Mouse (Mus musculus): ENCODE measurements around the gene Psd4.

Gene Psd4

DNA sequence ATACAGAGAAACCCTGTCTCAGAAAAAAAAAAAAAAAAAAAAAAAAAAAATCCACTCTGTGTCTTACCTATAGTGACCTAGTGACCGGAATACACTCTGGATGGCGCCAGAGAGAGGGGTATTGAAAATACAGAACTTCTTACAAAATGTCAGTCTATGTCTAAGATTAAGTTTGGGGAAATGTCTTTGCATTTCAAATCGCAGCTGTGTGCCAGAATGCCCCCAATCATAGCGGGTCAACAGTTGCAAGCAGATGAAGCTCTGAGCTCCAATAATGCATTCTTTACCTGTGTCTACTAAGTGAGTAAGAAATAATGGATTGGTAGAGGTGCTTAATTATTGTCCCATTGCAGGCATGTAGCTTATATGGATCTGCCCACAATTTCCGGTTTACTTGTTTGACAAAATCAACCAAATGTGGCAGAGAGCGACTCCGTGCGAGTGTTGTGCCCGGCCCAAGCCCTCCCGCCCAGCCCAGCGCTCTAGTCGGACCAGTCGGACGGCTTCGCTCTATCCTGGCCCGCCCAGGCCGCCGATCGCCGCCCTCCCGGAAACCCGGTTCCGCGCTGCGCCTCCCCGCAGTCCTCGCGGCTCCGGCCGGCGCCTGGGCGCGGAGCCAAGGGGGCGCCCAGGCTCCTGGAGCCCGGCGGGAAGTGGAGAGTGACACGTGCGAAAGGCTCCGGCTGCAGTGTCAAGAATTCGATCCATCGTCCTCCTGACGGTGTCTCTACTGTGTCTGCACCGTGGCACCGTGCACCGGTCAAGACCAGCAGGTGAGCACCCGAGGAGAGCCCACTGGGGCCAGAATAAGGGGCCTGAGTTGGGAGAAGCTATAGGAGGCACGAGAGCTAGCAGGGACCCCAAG lies at the start of gene Psd4:
Gene Psd4, plus strand, starts transcription at position 551 of the 865 bp plus-strand sequence.
- DNase-seq (ENCODE audit: low spot score): peak; percentile 80

DNA sequence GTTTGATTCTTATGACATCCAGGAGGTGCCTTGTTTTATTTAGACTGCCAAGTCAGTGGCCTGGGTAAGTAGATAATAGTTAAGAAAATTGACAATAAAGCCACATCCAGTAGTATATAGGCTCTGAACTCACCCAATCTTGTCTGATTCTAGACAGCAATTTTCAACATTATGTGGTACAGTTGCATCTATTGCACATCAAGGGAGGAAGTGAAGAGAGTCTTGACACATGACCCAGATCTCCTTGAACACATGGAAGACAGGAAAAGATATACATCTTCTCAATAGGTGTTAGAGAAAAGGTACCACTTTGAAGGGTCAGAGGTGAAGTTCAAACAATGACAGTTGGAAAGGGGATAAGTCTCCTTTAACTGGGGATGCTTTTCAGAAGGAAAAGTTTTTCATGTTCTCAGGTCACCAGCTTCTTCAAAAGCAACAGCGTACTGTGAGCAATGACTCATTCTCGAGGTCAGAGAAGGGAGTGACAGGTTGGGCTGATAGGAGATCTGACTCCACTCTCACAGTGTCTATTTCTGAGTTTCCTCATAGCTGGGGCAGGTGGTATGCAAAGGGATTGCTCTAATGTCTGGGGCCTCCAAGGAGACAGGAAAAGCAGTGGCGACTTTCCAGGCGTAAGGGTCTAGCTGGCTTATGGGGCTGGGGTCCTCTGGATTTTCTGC lies 49.3 kb upstream of the Psd4 start:
- DNase-seq (ENCODE audit: low spot score): no peak

DNA sequence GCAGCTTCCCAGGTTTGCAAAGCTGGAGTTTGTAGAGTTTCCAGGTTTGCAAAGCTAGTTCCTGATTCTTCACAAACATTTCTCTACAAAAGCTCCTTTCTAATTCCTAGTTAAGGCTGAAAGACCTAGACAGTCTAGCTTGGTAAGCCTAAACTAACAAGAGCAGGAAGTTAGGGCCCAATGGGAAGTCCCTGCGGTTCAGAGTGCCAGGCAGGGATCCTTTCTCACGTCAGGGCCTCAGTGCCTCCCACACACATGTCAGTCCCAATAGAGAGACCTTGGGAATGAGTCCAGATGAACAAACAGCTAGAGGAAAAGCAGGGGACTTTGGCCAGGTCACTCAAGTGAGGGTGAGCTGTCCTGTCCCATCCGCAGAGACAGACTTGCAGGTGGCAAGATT lies 32.0 kb upstream of the Psd4 start:
- no peak for DNase-seq (ENCODE audit: low spot score)

DNA sequence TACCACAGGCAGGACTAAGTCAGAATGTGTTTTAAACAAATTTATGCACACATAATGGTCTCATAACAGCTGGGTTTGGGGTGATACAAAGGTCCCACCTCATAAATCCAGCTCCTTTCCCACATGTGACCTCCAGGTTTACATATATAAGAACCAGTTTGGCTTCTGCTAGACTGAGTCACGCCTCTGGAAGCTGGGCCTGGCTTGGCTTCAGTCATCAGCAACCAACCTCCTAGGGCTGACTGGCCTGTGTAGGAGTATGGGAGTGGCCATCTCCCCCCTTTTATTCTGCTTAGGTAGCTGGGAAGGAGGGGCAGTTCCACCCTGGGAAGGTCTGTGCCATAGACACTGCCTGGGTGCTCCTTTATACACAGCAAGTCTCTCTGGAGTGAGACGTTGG lies 30.8 kb upstream of the Psd4 start, which contains the start of gene Il1rn:
Gene Il1rn, plus strand, starts transcription at position 309 of the 400 bp plus-strand sequence.
- DNase-seq (ENCODE audit: low spot score): no peak

DNA sequence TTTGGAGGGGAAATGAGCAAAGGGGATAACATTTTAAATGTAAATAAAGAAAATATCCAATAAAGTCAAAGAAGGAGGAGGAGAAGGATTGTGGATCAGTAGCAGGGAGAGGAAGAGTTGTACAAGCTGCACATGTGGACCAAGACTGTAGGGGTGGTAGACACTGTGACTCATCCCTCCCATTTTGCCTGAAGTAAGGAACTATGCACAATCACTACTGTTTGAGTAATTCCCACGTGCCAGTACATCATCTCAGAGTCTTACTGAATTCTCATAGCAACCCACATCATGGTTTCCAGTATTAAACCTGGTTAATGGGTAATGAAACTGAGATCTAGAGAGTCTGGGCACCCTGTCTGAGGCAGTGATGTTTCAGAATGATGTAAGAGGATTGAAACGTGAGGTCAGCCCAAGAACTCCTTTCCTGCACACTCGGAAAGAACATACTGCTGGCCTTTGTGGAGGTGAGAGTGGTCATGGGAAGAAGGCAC lies 25.9 kb upstream of the Psd4 start:
- DNase-seq (ENCODE audit: low spot score): no peak

DNA sequence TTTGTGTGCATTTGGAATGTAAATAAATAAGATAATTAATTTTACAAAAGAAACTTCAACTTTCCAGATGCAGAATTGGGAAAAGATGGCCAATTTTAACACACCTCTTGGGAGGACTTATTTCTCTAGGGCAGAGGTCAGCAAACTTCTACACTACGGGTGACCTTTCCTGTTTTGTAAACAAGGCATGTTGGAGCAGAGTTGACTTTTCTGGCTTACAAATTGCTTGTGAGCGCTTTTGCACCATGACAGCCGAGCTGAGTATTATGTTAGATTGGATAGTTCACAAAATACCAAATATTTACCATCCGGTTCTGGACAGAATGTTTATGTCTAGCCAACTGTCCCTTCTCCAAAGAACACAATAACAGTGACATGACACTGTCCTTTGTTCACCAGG lies 22.8 kb upstream of the Psd4 start:
- DNase-seq (ENCODE audit: low spot score): no peak

DNA sequence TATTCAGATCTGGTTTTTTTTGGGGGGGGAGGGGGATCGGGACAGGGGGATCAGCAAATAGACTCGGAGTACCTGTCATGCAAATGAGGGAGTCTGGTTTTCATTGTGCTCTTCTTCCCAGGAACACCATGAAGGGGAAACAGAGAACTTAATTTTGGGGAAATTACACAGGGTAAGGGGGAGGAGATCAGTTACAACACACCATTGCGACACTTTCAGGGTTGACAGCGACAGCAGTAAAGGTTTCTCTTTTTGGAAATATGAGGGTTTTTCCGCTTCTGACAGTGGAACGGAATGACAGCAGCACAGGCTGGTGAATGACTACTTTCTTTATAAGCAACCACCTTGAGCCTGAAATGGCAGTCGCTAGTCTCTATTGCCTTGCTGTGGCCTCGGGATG lies 22.3 kb upstream of the Psd4 start:
- peak; percentile 18 for DNase-seq (ENCODE audit: low spot score)

DNA sequence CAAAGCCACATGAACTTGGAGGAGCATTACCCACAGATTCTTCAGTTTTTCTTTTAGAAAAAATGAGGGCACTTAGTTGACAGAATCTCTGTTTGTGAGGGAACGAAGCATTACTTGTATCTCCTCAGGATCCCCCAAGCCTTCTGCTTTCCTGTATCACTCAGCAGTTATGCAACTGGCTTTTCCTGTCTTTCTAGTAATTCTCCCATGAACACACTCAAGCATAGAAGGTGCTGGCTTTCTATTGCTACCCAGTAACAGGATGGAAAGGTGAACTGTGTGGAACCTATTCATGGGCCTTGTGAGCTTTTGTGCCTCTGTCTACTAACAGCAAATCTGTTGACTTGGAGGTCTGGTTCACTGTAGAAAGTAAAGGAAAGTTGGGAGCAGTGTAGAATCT lies 19.5 kb upstream of the Psd4 start:
- DNase-seq (ENCODE audit: low spot score): no peak

DNA sequence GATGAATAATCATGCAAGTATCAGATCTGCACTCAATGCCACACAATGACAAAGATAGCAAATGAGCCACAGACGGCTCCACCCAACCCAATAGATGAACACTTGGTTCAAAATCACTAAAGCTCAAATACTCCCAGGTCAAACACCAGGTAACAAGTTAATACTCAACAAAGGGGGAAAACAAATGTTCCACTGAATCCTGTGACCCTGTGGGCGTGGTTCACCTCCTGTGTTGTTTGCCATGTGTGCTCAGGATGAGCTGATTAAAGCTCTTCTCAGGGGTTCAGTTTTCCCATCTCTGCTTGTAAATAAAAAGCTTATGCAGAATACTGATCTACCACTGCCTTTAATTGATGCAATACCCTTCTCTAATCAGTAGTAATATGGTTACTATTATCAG lies 16.2 kb upstream of the Psd4 start:
- no peak for DNase-seq (ENCODE audit: low spot score)

DNA sequence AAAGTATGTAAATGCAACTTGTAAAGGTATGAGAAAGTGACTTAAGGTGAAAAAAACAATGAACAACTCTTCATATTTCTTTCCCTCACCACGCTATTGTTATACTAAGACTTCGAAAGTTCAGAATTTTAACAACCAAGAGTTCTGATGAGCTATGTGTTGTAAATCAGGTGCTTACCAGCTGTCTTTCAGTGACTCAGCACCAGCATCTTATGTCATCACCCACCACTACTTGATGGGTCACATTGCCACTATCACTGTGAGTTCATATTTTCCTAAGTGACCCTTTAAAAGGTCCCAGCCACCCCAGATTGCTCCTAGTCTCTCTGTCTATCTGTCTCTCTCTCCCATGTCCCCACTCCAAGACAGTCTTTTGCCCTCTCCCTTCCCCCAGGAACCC lies 14.3 kb upstream of the Psd4 start:
- DNase-seq (ENCODE audit: low spot score): no peak

DNA sequence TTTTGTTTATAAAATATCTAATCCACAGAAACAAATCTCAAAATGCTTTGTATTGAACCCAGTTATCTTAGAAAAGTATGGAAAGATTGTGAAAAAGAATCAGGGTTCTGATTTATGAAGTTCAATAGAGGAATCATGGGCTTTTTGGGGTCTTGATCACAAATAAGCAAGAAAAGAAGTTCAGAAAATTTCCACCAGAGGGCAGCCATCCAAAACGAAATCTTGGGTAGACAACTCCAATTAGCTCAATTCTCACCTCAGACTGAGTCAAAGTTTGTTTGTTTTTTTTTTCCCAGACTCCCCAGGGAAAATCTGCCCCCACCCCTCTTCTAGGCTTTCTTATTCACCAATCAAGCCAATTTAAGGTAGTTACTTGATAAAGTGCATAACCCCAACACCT lies 9.7 kb upstream of the Psd4 start:
- peak; percentile 50 for DNase-seq (ENCODE audit: low spot score)

DNA sequence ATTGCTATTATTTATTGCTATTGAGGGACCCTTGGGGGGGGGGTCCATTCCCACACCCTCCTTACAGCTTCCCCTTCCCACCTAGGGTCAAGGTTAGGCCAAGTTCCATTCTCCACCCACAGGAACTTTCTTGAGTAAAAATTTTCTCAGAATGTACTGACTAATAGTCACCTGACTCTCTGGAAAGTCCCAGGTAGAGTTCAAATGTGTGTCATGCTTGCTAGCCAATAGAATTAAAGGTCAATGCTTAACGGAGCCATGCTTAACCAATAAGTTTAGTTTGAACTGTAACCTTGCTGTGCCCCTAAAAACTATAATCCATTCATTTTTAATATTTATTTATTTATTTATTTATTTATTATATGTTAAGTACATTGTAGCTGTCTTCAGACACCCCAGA lies 8.0 kb upstream of the Psd4 start:
- DNase-seq (ENCODE audit: low spot score): no peak

DNA sequence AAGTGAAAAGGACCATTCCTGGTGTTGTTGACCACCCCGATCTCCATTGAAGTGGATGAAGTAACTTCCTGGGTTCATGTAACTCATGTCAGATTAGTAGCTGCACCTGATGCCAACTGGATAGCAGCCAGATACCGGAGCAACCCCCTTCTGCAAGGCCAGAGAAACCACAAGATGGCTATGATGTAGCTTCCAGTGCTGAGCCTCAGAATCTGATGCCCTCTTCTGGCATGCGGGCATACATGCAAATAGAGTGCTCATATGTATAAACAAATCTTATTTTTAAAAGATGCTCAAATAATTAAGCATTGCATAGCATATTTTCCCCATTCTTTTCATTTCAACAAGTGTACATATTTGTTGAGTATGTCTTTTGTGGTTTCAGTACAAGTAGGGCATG lies 3.6 kb upstream of the Psd4 start:
- no peak for DNase-seq (ENCODE audit: low spot score)

DNA sequence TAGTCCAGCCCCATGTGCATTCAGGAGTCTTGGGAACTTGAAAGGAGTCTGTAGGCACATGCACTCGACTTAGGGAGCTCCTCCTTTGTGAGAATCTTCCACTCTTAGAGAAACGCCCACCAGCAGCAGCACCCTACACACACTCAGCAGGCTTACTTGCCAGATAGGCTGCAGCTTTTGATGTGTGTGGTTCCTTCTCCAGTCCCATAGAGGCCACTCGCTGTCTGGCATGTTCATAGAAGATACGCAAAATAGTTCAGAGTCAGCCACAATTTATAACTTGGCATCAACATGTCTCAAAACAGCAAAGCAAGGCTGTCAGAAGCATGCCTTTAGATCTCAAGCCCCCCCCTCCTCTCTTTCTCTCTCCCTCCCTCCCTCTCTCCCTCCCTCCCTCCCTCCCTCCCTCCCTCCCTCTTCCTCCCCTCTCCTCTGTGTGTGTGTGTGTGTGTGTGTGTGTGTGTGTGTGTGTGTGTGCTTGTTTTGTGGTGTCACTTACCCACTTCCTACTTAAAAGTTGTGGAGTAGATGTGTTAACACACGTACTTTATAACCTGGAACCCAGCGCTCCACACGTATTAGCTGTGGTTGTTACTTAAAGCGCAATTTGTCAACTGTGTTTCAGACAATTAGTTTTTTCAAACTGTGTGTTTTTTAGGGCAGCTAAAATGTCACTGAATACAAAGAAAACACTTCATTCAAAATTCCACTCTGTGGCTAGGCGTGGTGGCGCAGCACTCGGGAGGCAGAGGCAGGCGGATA lies 985 bp upstream of the Psd4 start:
- no peak for DNase-seq (ENCODE audit: low spot score)

DNA sequence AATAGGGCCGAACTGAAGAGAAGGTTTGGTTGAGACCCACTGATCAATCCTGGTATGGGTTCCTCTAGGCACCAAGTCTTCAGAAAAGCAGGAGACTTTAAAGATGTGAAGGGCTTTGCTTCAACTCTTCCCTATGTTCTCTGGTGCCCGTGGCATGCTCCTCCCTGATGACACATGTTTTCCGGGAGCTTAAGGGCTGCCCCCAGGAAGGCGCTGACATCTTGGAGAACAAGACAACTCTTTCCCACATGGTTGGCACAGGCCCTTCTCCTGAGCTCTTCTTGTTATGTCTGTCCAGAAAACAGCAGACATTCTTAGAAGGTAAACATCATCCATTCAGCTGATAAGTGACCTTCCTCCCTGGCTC lies 498 bp downstream of the Psd4 start:
- DNase-seq (ENCODE audit: low spot score): no peak

DNA sequence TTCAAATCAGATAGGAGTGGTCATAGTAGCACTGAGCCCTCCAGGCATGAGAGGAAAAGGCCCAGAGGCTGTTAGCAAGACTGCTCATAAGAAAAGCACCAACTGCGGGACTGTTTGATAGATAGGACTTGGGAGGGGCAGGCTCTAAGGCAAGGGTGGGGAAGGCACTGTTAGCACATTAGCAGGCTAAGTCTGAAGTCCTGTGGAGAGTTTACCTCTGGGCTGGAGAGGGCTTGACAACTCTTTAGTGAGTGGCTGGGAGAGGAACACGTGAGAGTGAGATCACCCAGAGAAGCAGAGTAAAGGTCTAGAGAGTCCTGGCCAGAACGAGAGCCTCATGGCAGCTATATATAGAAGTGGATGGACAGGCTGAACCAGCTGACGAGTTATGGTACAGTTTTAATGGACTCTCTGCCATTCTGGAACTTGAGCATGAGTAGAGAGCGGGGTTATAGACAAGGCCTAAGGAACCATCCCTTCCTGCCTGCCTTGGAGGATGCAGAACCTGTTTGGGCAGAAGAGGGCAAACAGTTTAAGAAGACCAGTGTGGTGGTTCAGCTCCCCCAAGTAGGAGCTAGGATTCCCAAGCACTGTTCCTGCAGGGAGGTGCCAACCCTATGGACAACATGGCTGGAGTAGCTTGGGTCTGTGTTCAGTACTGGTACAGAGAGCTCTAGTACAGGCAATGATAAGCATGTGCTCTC lies 11.5 kb downstream of the Psd4 start:
- peak; percentile 69 for DNase-seq (ENCODE audit: low spot score)

DNA sequence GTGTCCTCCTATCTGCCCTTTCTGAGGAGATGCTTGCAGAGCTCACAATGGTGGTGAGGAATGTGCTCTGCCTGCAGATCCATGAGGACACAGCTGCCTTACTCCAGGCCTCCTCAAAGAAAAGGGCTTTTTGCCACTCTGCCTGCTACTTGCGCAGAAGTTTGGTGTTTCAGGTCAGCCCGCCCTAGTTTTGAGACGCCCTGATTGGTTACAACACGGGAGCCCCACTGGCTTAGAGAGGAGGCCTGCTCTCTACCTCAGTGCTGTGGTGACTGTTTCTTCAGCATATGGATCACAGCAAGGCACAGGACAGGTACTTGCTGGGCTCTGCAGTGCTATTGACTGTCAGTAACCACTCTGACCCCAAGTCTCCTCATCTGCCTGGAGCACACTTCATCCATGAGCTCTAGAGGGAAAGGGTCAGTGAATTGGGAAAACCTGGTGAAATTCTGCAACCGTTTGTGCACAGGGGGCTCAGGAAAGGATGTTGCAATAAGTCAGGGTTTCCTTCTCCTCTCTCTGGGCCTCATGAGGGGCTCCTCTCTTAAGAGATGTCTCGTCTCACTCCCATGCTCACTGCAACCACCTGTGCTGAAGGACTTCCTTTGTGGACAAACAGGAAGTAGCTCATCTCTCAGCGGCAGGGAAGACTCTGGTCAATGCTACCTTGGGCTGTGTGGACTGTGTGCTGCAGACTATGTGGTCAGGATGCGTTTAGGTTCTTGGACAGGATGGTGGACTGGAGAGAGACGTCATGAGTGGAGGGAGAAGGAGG lies 15.3 kb downstream of the Psd4 start:
- DNase-seq (ENCODE audit: low spot score): no peak

DNA sequence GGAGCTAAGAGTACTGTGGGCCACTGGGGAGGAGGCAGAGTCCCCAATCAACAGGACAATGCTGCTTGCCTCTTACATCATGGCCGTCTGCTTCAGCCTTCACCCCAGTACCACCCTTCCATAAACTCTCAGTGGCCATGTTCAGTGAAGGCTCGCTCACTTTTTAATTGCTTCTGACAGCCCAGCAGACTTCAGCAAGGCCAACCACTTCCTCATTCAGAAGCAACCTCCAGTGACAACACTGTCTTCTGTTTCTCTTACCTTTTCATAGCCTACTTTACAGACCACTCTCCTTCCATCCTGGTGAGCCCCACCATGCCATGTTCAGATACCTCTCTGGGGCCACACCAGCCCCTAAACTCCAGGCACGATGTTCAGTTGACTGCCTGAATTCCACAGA lies 16.3 kb downstream of the Psd4 start:
- no peak for DNase-seq (ENCODE audit: low spot score)

DNA sequence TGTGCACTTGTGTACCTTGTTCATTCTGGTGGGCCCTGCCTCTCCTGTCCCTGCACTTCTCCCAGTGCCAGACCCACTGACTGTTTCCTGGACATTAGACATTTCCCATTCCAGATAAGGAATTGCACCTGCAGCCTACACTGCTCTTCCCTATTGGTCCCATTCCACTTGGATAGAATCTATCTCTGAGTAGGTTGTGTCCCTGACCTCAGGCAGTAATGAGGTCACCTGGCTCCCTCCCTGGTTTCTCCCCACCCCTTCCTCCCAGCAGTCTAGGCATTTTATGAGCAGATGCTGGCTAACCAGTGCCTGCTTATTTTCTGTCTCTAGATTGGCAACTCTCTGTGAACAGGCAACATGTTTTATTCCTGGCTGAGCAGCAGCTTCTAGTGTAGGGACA lies 17.0 kb downstream of the Psd4 start:
- no peak for DNase-seq (ENCODE audit: low spot score)

DNA sequence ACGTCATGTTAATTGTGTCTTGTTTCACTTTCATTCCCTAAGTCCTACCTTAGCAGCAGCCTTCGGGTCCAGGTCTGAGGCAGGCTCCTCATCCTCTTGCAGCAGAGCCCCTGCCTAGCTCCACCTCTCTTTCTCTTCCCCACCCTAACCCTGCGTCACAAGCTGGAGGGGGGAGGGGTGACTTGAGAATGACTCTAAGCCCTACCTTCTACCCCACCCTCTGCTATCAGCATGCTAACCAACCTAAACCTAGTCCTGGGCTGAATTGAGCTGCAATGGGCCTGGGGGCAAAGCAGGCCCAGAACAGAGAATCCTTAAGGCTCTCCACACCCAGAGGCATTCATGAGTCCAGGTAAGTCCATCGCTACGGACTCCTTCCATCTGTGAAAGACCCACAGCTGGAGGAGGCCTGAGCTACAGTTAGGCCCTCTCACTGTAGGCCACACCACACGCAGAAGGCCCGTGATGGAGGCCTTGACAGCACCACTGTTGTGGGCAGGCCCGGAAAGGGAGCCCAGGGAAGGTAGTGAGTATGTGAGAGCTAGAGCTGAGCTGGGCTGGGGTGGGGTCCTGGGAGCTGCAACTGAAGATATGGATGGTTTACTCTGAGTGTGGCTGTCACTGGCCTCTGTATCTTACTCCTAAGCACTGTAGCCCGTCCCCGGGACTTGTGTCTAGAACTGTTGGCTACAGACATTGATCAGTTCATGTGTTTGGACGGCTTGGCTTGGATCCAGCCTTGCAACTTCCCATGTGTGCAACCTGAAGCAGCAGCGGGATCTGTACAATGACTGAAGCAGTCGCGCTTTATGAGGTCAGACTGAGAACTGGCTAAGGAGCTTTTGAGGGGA lies 18.0 kb downstream of the Psd4 start:
- peak; percentile 70 for DNase-seq (ENCODE audit: low spot score)
